Mouse (Mus musculus) ES-E14 (cell line): Measurements from ENCODE around the gene Smco4. TPM values are rescaled to one million over a fixed set of nuclear protein-coding genes. Genes with fewer than 3 reads are reported as not detected.

Experiments
- DNase-seq: peaks from one replicate; pipeline ENCODE4 v3.0.0-alpha.2; 2013; ENCODE audit warnings: low read depth, low spot score
- H3K27ac ChIP-seq: 2 replicates; pipeline ENCODE4 v1.5.1; 2012; ENCODE audit warnings: low read depth, mild to moderate bottlenecking, low read length, moderate library complexity, mixed read lengths; ENCODE audit not compliant: poor library complexity, insufficient read depth, severe bottlenecking
- H3K36me3 ChIP-seq: 2 replicates; pipeline ENCODE4 v1.6.1; 2012; ENCODE audit warnings: mild to moderate bottlenecking, low read length, moderate library complexity, mixed read lengths; ENCODE audit not compliant: control insufficient read depth, poor library complexity, insufficient read depth, severe bottlenecking
- H3K4me1 ChIP-seq, 2 experiments: fragments of 150-350 bp in 1 of 2; sonication (generic) in 1 of 2; 2 replicates each; pipeline ENCODE4 v1.6.1; 2012; ENCODE audit warnings: low read length in 2 of 2, mild to moderate bottlenecking in 1 of 2, mixed read lengths in 1 of 2; ENCODE audit not compliant: control insufficient read depth in 2 of 2, insufficient read depth in 2 of 2, poor library complexity in 1 of 2
- H3K4me3 ChIP-seq, 2 experiments: fragments of 150-350 bp in 1 of 2; sonication (generic) in 1 of 2; 2 replicates each; pipeline ENCODE4 v1.5.1; 2012; ENCODE audit warnings: low read length in 2 of 2, low read depth in 1 of 2, mild to moderate bottlenecking in 1 of 2, mixed read lengths in 1 of 2; ENCODE audit not compliant: insufficient read depth in 1 of 2, poor library complexity in 1 of 2, severe bottlenecking in 1 of 2
- H3K9ac ChIP-seq: 2 replicates; pipeline ENCODE4 v1.6.1; 2012; ENCODE audit warnings: low read depth, mild to moderate bottlenecking, low read length, mixed read lengths; ENCODE audit not compliant: poor library complexity, insufficient read depth, severe bottlenecking
- H3K9me3 ChIP-seq: fragments of 150-350 bp; sonication (generic); 2 replicates; pipeline ENCODE4 v1.6.1; 2012; ENCODE audit warnings: low read depth, mild to moderate bottlenecking, low read length; ENCODE audit not compliant: control insufficient read depth, insufficient read depth
- CHD2 ChIP-seq: IDR thresholded peaks from 2 replicates; pipeline ENCODE4 v1.6.1; 2014; ENCODE audit warnings: mild to moderate bottlenecking, low read depth, low read length, inconsistent platforms
- HCFC1 ChIP-seq: IDR thresholded peaks from 2 replicates; pipeline ENCODE4 v1.6.1; 2012; ENCODE audit warnings: low read length, inconsistent platforms, borderline replicate concordance; ENCODE audit not compliant: insufficient read depth
- MAFK ChIP-seq: IDR thresholded peaks from 2 replicates; pipeline ENCODE4 v1.6.1; 2014; ENCODE audit warnings: mild to moderate bottlenecking, low read depth, low read length, inconsistent platforms; ENCODE audit not compliant: insufficient read depth
- ZC3H11A ChIP-seq: IDR thresholded peaks from 2 replicates; pipeline ENCODE4 v1.6.1; 2012; ENCODE audit warnings: low read depth, mild to moderate bottlenecking, inconsistent platforms, low read length, borderline replicate concordance
- ZNF384 ChIP-seq: IDR thresholded peaks from 2 replicates; pipeline ENCODE4 v1.6.1; 2012; ENCODE audit warnings: low read depth, low read length, inconsistent platforms
- in situ Hi-C, 2 experiments: fragments of 600-800 bp; cut with MboI; formaldehyde crosslinking; loops; one replicate each; pipeline ENCODE4 v1.15.1; 2025; ENCODE audit warnings: low sequenced_read_pairs in 2 of 2, inconsistent platforms in 1 of 2; ENCODE audit not compliant: unreplicated experiment in 2 of 2
- total RNA-seq: library from RNA; depleted of rRNA; stranded (reverse); fragments of 300-350 nt; gene quantifications from 2 replicates; pipeline ENCODE4 v1.2.3, GENCODE M21; 2012

The Smco4 gene
- total RNA-seq, 1 experiment = 8.7 TPM

DNA sequence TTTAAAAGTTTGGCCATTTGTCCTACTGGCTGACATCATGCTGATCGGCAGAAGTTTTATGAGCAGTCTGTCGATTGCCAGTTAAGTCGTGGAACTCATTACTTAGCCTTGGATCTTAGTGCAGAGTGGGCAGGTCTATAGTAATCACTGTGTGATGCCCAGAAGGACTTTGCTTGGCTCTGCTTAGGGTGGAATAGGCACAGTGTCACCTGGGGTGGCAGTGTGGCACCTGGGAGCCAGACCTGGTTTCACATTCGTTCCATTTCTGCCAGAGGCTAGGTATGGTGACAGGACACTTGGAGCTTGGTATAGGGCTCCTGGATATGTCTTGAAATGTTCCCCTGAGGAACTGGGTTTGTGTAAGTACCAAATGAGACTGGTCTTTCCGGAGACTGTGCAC, 6.8 kb downstream of the Smco4 start:
- Histone ChIP-seq H3K4me1 (peaks cover 0 to 7% of the 10 kb centered on the region in 2 experiments; a peak in 1 of 4 replicates), H3K9ac (no peak overlapping the region), H3K36me3 (peaks cover 5% of the 10 kb centered on the region; the same call in 1 of the 2 replicates), H3K4me3 (no peak overlapping the region), H3K9me3 (no peaks in the 10 kb centered on the region), H3K27ac (no peak overlapping the region)
- no peak for DNase-seq
- in situ Hi-C loops = no loop called here
- TF ChIP-seq CHD2 (no peak), MAFK (no peak), ZC3H11A (no peak), HCFC1 (no peak), ZNF384 (no peak)

DNA sequence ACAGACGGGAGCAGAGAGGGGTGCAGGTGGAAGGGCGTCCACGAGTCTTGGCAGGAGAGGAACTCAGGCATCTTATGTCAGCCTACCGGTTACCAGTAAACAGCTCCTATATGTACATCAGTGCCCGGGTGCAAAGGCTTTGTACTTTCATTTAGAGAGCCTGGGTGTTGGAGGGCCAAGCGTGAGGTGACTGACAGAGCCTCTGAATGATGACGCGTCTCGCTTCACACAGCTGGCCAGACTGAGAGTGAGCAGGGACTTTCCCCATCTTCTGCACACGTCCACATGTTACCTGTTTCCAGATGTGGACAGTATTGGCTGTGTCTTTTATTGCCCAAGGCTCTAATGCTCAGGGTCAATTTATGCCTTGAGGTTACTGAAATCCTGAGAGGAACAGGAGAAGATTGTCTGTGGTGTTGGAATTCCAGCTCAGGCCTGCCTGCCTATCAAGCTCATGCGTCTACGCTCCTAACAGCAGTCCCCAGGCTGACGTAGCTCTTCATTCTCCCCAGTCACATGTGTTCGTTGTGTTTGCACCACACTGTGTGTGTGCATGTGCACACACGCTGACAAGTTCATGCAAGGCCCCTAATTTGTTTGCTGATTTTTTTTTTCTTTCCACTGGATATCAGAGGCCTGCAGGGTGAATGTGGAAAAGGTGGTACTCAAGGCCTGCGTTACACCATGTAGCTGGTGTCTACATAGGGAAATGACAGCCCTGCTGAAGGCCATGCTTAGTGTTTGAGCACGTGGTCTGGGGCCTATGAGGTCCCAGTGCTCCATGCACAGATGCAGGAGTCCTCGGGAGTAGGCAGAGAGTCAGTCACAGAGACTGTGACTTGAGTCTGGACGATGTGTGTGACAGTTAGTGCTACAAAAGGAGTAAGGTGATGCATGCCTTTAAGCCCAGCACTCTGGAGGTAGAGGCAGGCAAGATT, 8.4 kb downstream of the Smco4 start:
- no peaks in the 10 kb centered on the region for H3K9me3 ChIP-seq
- TF ChIP-seq MAFK (no peak), ZC3H11A (no peak), HCFC1 (no peak), ZNF384 (no peak), CHD2 (no peak)
- H3K9ac ChIP-seq = no peak overlapping the region
- H3K4me3 ChIP-seq = no peak overlapping the region
- peaks cover 8% of the 10 kb centered on the region; the same call in 1 of the 2 replicates for H3K36me3 ChIP-seq
- H3K4me1 ChIP-seq = peaks cover 0 to 7% of the 10 kb centered on the region in 2 experiments; a peak in 2 of 4 replicates
- DNase-seq = no peak
- H3K27ac ChIP-seq = no peak overlapping the region
- in situ Hi-C loops = no loop called here

- in situ Hi-C loops = no loop called here
- Histone ChIP-seq H3K4me3 (no peak overlapping the region), H3K9ac (no peak overlapping the region), H3K4me1 (peaks cover 0 to 7% of the 10 kb centered on the region in 2 experiments; a peak in 2 of 4 replicates), H3K27ac (no peak overlapping the region), H3K36me3 (peaks cover 6% of the 10 kb centered on the region; the same call in 1 of the 2 replicates), H3K9me3 (no peaks in the 10 kb centered on the region)
- TF ChIP-seq ZNF384 (no peak), ZC3H11A (no peak), CHD2 (no peak), MAFK (no peak), HCFC1 (no peak)
- DNase-seq = no peak
These were observed 9.2 kb downstream of the Smco4 start for GRCm38 (mm10) chr9:15502476-15502875.

DNA sequence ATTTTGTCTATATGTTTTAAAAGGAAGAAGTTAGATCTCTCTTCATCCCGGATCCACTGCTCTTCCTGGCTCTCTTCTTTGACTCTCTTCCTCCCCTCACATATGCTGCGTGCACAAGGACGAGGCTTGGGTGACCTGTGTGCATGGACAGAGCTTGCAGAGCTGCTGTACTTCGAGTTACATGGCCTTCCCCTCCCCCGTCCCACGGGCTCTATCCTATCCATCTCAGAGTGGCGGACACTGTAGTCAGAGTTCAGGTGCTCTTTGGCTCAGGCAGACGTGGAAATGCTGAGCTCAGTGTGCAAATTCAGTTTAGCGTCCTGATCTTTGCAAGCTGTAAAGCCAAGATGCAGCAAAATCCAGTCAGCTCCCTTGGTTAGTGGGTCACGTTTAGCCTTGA, 10.1 kb downstream of the Smco4 start:
- Histone ChIP-seq H3K4me3 (no peak overlapping the region), H3K9me3 (no peaks in the 10 kb centered on the region), H3K36me3 (peaks cover 6% of the 10 kb centered on the region; the same call in 1 of the 2 replicates), H3K9ac (no peak overlapping the region), H3K4me1 (peaks cover 0 to 7% of the 10 kb centered on the region in 2 experiments; a peak in 2 of 4 replicates), H3K27ac (no peak overlapping the region)
- in situ Hi-C loops = no loop called here
- DNase-seq = no peak
- no peak for TF ChIP-seq HCFC1
- TF ChIP-seq ZC3H11A = no peak
- TF ChIP-seq ZNF384 = no peak
- no peak for TF ChIP-seq MAFK
- no peak for TF ChIP-seq CHD2
